Mouse (Mus musculus) megakaryocyte, embryonic 14.5 days (primary cell): ENCODE data around the gene 1810010H24Rik. TPM values are rescaled to one million over a fixed set of nuclear protein-coding genes. Genes with fewer than 3 reads are reported as not detected.

Experiments
- H3K27me3 ChIP-seq: replicated peaks from 2 replicates; pipeline ENCODE3; 2012; ENCODE audit warnings: inconsistent platforms
- H3K36me3 ChIP-seq: replicated peaks from 2 replicates; pipeline ENCODE3; 2012; ENCODE audit warnings: low read length, inconsistent platforms, mixed read lengths
- H3K4me1 ChIP-seq: 2 replicates; pipeline ENCODE4 v1.6.1; 2012; ENCODE audit warnings: inconsistent platforms
- H3K4me3 ChIP-seq: replicated peaks from 2 replicates; pipeline ENCODE3; 2012; ENCODE audit warnings: moderate library complexity, mild to moderate bottlenecking, inconsistent platforms
- H3K9me3 ChIP-seq: 2 replicates; pipeline ENCODE4 v1.6.1; 2012; ENCODE audit warnings: inconsistent platforms
- FLI1 ChIP-seq: IDR thresholded peaks from 2 replicates; pipeline ENCODE4 v1.6.1; 2012; ENCODE audit warnings: low read length, inconsistent platforms, mixed read lengths
- GATA1 ChIP-seq: IDR thresholded peaks from 3 replicates; pipeline ENCODE4 v1.6.1; 2012; ENCODE audit warnings: mixed read lengths, low read length, inconsistent platforms, borderline replicate concordance
- polyA plus RNA-seq: library from polyadenylated mRNA; stranded (reverse); fragments of >175 nt; gene quantifications from 2 replicates; pipeline ENCODE4 v1.2.3, GENCODE M21; 2012; ENCODE audit warnings: low replicate concordance; ENCODE audit not compliant: insufficient read depth

The 1810010H24Rik gene
- polyA plus RNA-seq, 1 experiment = 1.7 TPM

DNA sequence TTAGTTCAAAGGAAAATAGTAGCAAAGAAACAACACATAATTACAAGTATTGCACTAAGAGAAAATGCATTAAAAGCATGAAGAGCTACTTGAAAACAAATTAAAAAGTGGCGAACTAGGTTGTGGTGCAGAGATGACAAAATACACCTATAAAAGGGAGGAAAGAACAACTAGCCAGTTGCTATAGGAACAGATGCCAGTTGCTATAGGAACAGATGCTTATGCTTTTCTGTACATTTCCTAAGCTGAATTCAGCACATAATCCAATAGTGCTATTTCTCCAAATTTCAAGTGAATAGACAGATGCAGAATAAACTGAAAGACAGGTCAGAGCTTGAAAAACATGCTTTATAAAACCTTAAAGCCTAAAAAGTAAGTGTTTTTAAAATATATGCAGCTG, 39.1 kb downstream of the 1810010H24Rik start:
- H3K27me3 ChIP-seq = no peaks in the 10 kb centered on the region
- H3K36me3 ChIP-seq = peaks cover 95% of the 10 kb centered on the region
- TF ChIP-seq GATA1 = no peak
- no peak for TF ChIP-seq FLI1
- H3K9me3 ChIP-seq = no peaks in the 10 kb centered on the region
- no peak overlapping the region for H3K4me3 ChIP-seq
- H3K4me1 ChIP-seq = peaks cover 32% of the 10 kb centered on the region

DNA sequence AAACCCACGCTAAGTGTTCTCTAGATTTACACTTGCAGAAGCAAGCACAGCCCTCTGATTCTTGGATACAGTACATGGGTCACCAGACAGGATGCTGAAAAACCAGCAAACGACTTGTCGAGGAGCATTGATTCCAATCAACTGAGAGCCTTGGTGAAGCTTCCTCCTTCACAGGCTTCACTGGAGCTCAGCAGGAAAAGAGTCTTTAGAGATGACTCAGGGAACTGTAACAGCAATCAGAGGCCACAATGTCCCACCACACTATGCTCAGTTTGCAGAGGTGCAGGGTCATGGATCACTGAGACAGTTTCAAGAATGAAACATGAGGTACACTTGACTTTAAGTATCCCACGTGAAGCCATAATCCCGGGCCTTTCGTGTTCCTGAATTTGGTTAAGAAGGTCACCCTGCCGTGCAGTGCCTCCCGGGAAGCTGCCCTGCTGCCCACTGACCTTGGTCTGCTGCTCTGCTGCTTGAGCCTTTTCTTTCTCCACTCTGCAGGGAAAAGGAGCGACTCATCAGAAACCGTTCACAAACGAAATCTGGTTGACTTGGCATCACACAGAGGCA, 39.8 kb downstream of the 1810010H24Rik start:
- Histone ChIP-seq H3K36me3 (peaks cover 96% of the 10 kb centered on the region), H3K9me3 (no peaks in the 10 kb centered on the region), H3K4me3 (no peak overlapping the region), H3K4me1 (peaks cover 39% of the 10 kb centered on the region), H3K27me3 (no peaks in the 10 kb centered on the region)
- no peak for TF ChIP-seq FLI1
- no peak for TF ChIP-seq GATA1

Other genes with a start within 250 kb of the 1810010H24Rik start
- 0.62 TPM in 1 of 2 replicates, not detected in the other for gene Polg2, start 246.1 kb upstream of the 1810010H24Rik start, polyA plus RNA-seq
- gene Ddx5, start 236.5 kb upstream of the 1810010H24Rik start, polyA plus RNA-seq = 1,300 and 3,413 TPM in 2 replicates
- gene Cep95, start 236.4 kb upstream of the 1810010H24Rik start, polyA plus RNA-seq = 2.0 TPM in 1 of 2 replicates, not detected in the other
- gene Smurf2, start 105.0 kb upstream of the 1810010H24Rik start, polyA plus RNA-seq = 1.0 and 2.7 TPM in 2 replicates
- gene Kpna2, start 26.1 kb upstream of the 1810010H24Rik start, polyA plus RNA-seq = 20.9 TPM in 1 of 2 replicates, not detected in the other
- gene Bptf, start 106.4 kb downstream of the 1810010H24Rik start, polyA plus RNA-seq = 106 and 348 TPM in 2 replicates
- 0.20 TPM in 1 of 2 replicates, not detected in the other for gene Nol11, start 163.7 kb downstream of the 1810010H24Rik start, polyA plus RNA-seq